Mouse (Mus musculus) heart, embryonic 12.5 days (tissue): ENCODE measurements around the gene Naga. TPM values are rescaled to one million over a fixed set of nuclear protein-coding genes. Genes with fewer than 3 reads are reported as not detected.

Source experiments
- ATAC-seq: fragments of 200-750 bp; cut with Nextera tagmentation; 2 replicates; pipeline ENCODE4 v1.8.0; 2017; ENCODE audit warnings: moderate TSS enrichment, moderate library complexity; ENCODE audit not compliant: insufficient number of reproducible peaks, low FRiP score
- H3K27ac ChIP-seq: fragments of 300-500 bp; sonication (generic); 2 replicates; pipeline ENCODE4 v1.5.1; 2016; ENCODE audit warnings: mild to moderate bottlenecking, moderate library complexity; ENCODE audit not compliant: poor library complexity, severe bottlenecking
- H3K27me3 ChIP-seq: fragments of 300-500 bp; sonication (generic); replicated peaks from 2 replicates; pipeline ENCODE4 v1.6.1; 2016; ENCODE audit warnings: mild to moderate bottlenecking, moderate library complexity
- H3K36me3 ChIP-seq: fragments of 300-500 bp; sonication (generic); 2 replicates; pipeline ENCODE4 v1.6.1; 2016; ENCODE audit warnings: mild to moderate bottlenecking, moderate library complexity
- H3K4me1 ChIP-seq: fragments of 300-500 bp; sonication (generic); replicated peaks from 2 replicates; pipeline ENCODE4 v1.6.1; 2016; ENCODE audit warnings: mild to moderate bottlenecking
- H3K4me2 ChIP-seq: fragments of 300-500 bp; sonication (generic); 2 replicates; pipeline ENCODE4 v1.6.1; 2016; ENCODE audit warnings: mild to moderate bottlenecking, moderate library complexity
- H3K4me3 ChIP-seq: fragments of 300-500 bp; sonication (generic); 2 replicates; pipeline ENCODE4 v1.5.1; 2016; ENCODE audit warnings: mild to moderate bottlenecking
- H3K9ac ChIP-seq: fragments of 300-500 bp; sonication (generic); 2 replicates; pipeline ENCODE4 v1.6.1; 2016; ENCODE audit warnings: mild to moderate bottlenecking, moderate library complexity
- H3K9me3 ChIP-seq: fragments of 300-500 bp; sonication (generic); replicated peaks from 2 replicates; pipeline ENCODE4 v1.6.1; 2016; ENCODE audit warnings: mild to moderate bottlenecking, moderate library complexity
- WGBS: fragments of 180-500 bp; shearing (Covaris S2); methylation state at CpG from one replicate; pipeline ENCODE4 v1.1.7; 2016; 5-methylcytosine and 5-hydroxymethylcytosine counted together
- polyA plus RNA-seq: library from polyadenylated mRNA; unstranded; fragments of >200 nt; fragmentation: Nextera tagmentation; extraction: Ambion mirVana; gene quantifications from 2 replicates; pipeline ENCODE4 v1.2.1, GENCODE M21; 2016

The Naga gene
- polyA plus RNA-seq, 1 experiment from 2014 or later: 40.5 TPM

- ATAC-seq: no peak
- Histone ChIP-seq H3K36me3 (peaks cover 40% of the 10 kb centered on the region), H3K9me3 (no peaks in the 10 kb centered on the region), H3K27me3 (no peaks in the 10 kb centered on the region), H3K9ac (no peak overlapping the region), H3K4me1 (peaks cover 32% of the 10 kb centered on the region), H3K4me2 (no peak overlapping the region), H3K27ac (no peak overlapping the region), H3K4me3 (no peak overlapping the region)
- WGBS: 88% methylated on average over 12 of the region's 12 CpGs
Observed at GRCm38 (mm10) chr15:82336629-82337028, 2.1 kb downstream of the Naga start.

GRCm38 (mm10) chr15:82335194-82335593, 3.5 kb downstream of the Naga start:
- H3K9me3 ChIP-seq: no peaks in the 10 kb centered on the region
- H3K4me2 ChIP-seq: no peak overlapping the region
- no peak overlapping the region for H3K4me3 ChIP-seq
- H3K27me3 ChIP-seq: no peaks in the 10 kb centered on the region
- H3K36me3 ChIP-seq: peaks cover 53% of the 10 kb centered on the region
- H3K27ac ChIP-seq: no peak overlapping the region
- peaks cover 17% of the 10 kb centered on the region for H3K4me1 ChIP-seq
- 93% methylated on average over 4 of the region's 4 CpGs for WGBS
- H3K9ac ChIP-seq: no peak overlapping the region
- ATAC-seq: no peak

- no peak overlapping the region for H3K9ac ChIP-seq
- 0 out of 2 replicates have a peak, but pooled peaks cover 11% of the 10 kb centered on the region for H3K27me3 ChIP-seq
- no peaks in the 10 kb centered on the region for H3K4me1 ChIP-seq
- H3K4me3 ChIP-seq: no peak overlapping the region
- H3K36me3 ChIP-seq: peaks cover 22% of the 10 kb centered on the region
- H3K4me2 ChIP-seq: no peak overlapping the region
- 62% methylated on average over 2 of the region's 2 CpGs for WGBS
- no peaks in the 10 kb centered on the region; the same call in 1 of the 2 replicates for H3K9me3 ChIP-seq
- ATAC-seq: no peak
- no peak overlapping the region for H3K27ac ChIP-seq
Observed at GRCm38 (mm10) chr15:82325382-82325781, 13.3 kb downstream of the Naga start.

GRCm38 (mm10) chr15:82322195-82322594, 16.5 kb downstream of the Naga start:
- H3K4me1 ChIP-seq: no peaks in the 10 kb centered on the region
- H3K27me3 ChIP-seq: 0 out of 2 replicates have a peak, but pooled peaks cover 11% of the 10 kb centered on the region
- no peak overlapping the region for H3K9ac ChIP-seq
- H3K9me3 ChIP-seq: no peaks in the 10 kb centered on the region; the same call in 1 of the 2 replicates
- 79% methylated on average over 8 of the region's 8 CpGs for WGBS
- no peak overlapping the region for H3K27ac ChIP-seq
- H3K4me3 ChIP-seq: no peak overlapping the region
- ATAC-seq: no peak
- H3K4me2 ChIP-seq: no peak overlapping the region
- H3K36me3 ChIP-seq: no peaks in the 10 kb centered on the region

- H3K27ac ChIP-seq: no peak overlapping the region
- H3K4me2 ChIP-seq: no peak overlapping the region
- H3K9me3 ChIP-seq: no peaks in the 10 kb centered on the region; the same call in 1 of the 2 replicates
- no peaks in the 10 kb centered on the region for H3K36me3 ChIP-seq
- WGBS: 57% methylated on average over 1 of the region's 1 CpGs
- ATAC-seq: no peak
- H3K9ac ChIP-seq: no peak overlapping the region
- H3K27me3 ChIP-seq: 0 out of 2 replicates have a peak, but pooled peaks cover 11% of the 10 kb centered on the region
- H3K4me3 ChIP-seq: no peak overlapping the region
- H3K4me1 ChIP-seq: no peaks in the 10 kb centered on the region
Observed at GRCm38 (mm10) chr15:82319613-82320012, 19.1 kb downstream of the Naga start.

GRCm38 (mm10) chr15:82317839-82318238, 20.9 kb downstream of the Naga start:
- no peaks in the 10 kb centered on the region for H3K36me3 ChIP-seq
- H3K27me3 ChIP-seq: 0 out of 2 replicates have a peak, but pooled peaks cover 1% of the 10 kb centered on the region
- H3K27ac ChIP-seq: no peak overlapping the region
- WGBS: 85% methylated on average over 6 of the region's 6 CpGs
- H3K4me1 ChIP-seq: no peaks in the 10 kb centered on the region
- no peak overlapping the region for H3K9ac ChIP-seq
- no peak overlapping the region for H3K4me2 ChIP-seq
- ATAC-seq: no peak
- no peaks in the 10 kb centered on the region; the same call in 1 of the 2 replicates for H3K9me3 ChIP-seq
- no peak overlapping the region for H3K4me3 ChIP-seq

- H3K4me1 ChIP-seq: no peaks in the 10 kb centered on the region
- H3K27ac ChIP-seq: no peak overlapping the region
- H3K4me2 ChIP-seq: no peak overlapping the region
- WGBS: 81% methylated on average over 3 of the region's 3 CpGs
- ATAC-seq: no peak
- H3K4me3 ChIP-seq: no peak overlapping the region
- H3K36me3 ChIP-seq: no peaks in the 10 kb centered on the region
- H3K9me3 ChIP-seq: no peaks in the 10 kb centered on the region
- 0 out of 2 replicates have a peak, but pooled peaks cover 4% of the 10 kb centered on the region for H3K27me3 ChIP-seq
- H3K9ac ChIP-seq: no peak overlapping the region
Observed at GRCm38 (mm10) chr15:82308416-82308815, 30.3 kb downstream of the Naga start.

GRCm38 (mm10) chr15:82307107-82307506, 31.6 kb downstream of the Naga start:
- Histone ChIP-seq H3K4me2 (no peak overlapping the region), H3K9me3 (no peaks in the 10 kb centered on the region), H3K36me3 (no peaks in the 10 kb centered on the region), H3K4me3 (no peak overlapping the region), H3K27me3 (0 out of 2 replicates have a peak, but pooled peaks cover 4% of the 10 kb centered on the region), H3K9ac (no peak overlapping the region), H3K27ac (no peak overlapping the region), H3K4me1 (no peaks in the 10 kb centered on the region)
- WGBS: 75% methylated on average over 3 of the region's 3 CpGs
- ATAC-seq: no peak

GRCm38 (mm10) chr15:82298764-82299561, 39.8 kb downstream of the Naga start, which contains the start of gene Wbp2nl:
Wbp2nl (plus strand) TSS chr15:82298954.
- Histone ChIP-seq H3K9me3 (no peaks in the 10 kb centered on the region), H3K4me3 (no peak within 1 kb of the TSS), H3K4me2 (peak within 1 kb of the TSS; percentile 46), H3K9ac (no peak within 1 kb of the TSS), H3K27me3 (peaks cover 4% of the 10 kb centered on the region), H3K27ac (no peak within 1 kb of the TSS), H3K36me3 (no peaks in the 10 kb centered on the region), H3K4me1 (peaks cover 13% of the 10 kb centered on the region; the same call in 1 of the 2 replicates)
- WGBS: 45% methylated on average over 39 of the region's 39 CpGs
- ATAC-seq: peak; percentile 69

- H3K9me3 ChIP-seq: no peaks in the 10 kb centered on the region
- no peak overlapping the region for H3K27ac ChIP-seq
- WGBS: 52% methylated on average over 8 of the region's 8 CpGs
- peaks cover 20% of the 10 kb centered on the region for H3K4me1 ChIP-seq
- no peak overlapping the region for H3K9ac ChIP-seq
- H3K27me3 ChIP-seq: peaks cover 4% of the 10 kb centered on the region
- ATAC-seq: peak; percentile 33; the same call in 1 of the 2 replicates
- H3K4me3 ChIP-seq: no peak overlapping the region
- H3K36me3 ChIP-seq: no peaks in the 10 kb centered on the region
- no peak overlapping the region for H3K4me2 ChIP-seq
Observed at GRCm38 (mm10) chr15:82294059-82294458, 44.7 kb downstream of the Naga start.

GRCm38 (mm10) chr15:82293271-82293711, 45.4 kb downstream of the Naga start:
- ATAC-seq: no peak
- Histone ChIP-seq H3K4me2 (peak overlapping the region; percentile 51), H3K27ac (no peak overlapping the region), H3K27me3 (no peaks in the 10 kb centered on the region), H3K9me3 (no peaks in the 10 kb centered on the region), H3K9ac (peak overlapping the region; percentile 1; the same call in 1 of the 2 replicates), H3K4me3 (peak overlapping the region; percentile 8), H3K36me3 (no peaks in the 10 kb centered on the region), H3K4me1 (peaks cover 15% of the 10 kb centered on the region)
- 15% methylated on average over 7 of the region's 7 CpGs for WGBS
